Mouse (Mus musculus) common myeloid progenitor, adult 5-6 weeks (primary cell): ENCODE data around the gene Nipsnap1. TPM values are rescaled to one million over a fixed set of nuclear protein-coding genes. Genes with fewer than 3 reads are reported as not detected.

ENCODE experiments used
- total RNA-seq: library from RNA; stranded (forward); fragments of 200-1000, 187-1606 nt; gene quantifications from 2 replicates; pipeline ENCODE4 v1.2.3, GENCODE M21; 2017

Nipsnap1 gene
- total RNA-seq, 1 experiment from 2014 or later: 18.0 TPM

Other genes starting within 250 kb of the Nipsnap1 start
- 18.8 and 22.0 TPM in 2 replicates for gene Ascc2, start 236.2 kb upstream of the Nipsnap1 start, total RNA-seq
- gene Uqcr10, start 169.6 kb upstream of the Nipsnap1 start, total RNA-seq: 117 and 123 TPM in 2 replicates
- gene Zmat5, start 169.3 kb upstream of the Nipsnap1 start, total RNA-seq: 6.0 and 11.5 TPM in 2 replicates
- not detected in 2 replicates for gene Cabp7, start 127.2 kb upstream of the Nipsnap1 start, total RNA-seq
- 72.8 and 88.8 TPM in 2 replicates for gene Nf2, start 24.4 kb upstream of the Nipsnap1 start, total RNA-seq
- gene Thoc5, start 21.4 kb downstream of the Nipsnap1 start, total RNA-seq: 54.0 and 58.7 TPM in 2 replicates
- 12.6 and 16.7 TPM in 2 replicates for gene Nefh, start 74.1 kb downstream of the Nipsnap1 start, total RNA-seq
- gene Ap1b1, start 112.9 kb downstream of the Nipsnap1 start, total RNA-seq: 69.1 and 72.2 TPM in 2 replicates
- gene Rasl10a, start 184.2 kb downstream of the Nipsnap1 start, total RNA-seq: not detected in 2 replicates
- 1.3 TPM in 1 of 2 replicates, not detected in the other for gene Gas2l1, start 191.4 kb downstream of the Nipsnap1 start, total RNA-seq
- gene Rhbdd3, start 225.0 kb downstream of the Nipsnap1 start, total RNA-seq: 17.7 and 24.4 TPM in 2 replicates
- gene Ewsr1, start 225.3 kb downstream of the Nipsnap1 start, total RNA-seq: 525 and 659 TPM in 2 replicates